Mouse (Mus musculus) kidney, adult 10 weeks (tissue): ENCODE measurements around the gene C2cd3. TPM values are rescaled to one million over a fixed set of nuclear protein-coding genes. Genes with fewer than 3 reads are reported as not detected.

ENCODE experiments used
- polyA plus RNA-seq: library from polyadenylated mRNA; stranded (reverse); fragments of 350-450 nt; fragmentation: Illumina TruSeq; extraction: RNeasy Lipid Tissue Mini Kit (QIAGEN cat#74804); gene quantifications from one replicate; pipeline ENCODE4 v1.2.3, GENCODE M21; 2014; ENCODE audit warnings: low read depth, low replicate concordance

C2cd3 gene
- 16.6 TPM for polyA plus RNA-seq

GRCm38 (mm10) chr7:100371495-100372451, at the start of gene C2cd3, which contains the start of gene Ppme1:
TSS of gene C2cd3 (plus strand) at chr7:100372233.
TSS of gene Ppme1 (minus strand) at chr7:100372307.

GRCm38 (mm10) chr7:100472777-100473176, 100.7 kb downstream of the C2cd3 start, which contains the start of gene Ucp3:
TSS of gene Ucp3 (plus strand) at chr7:100472990.

DNA sequence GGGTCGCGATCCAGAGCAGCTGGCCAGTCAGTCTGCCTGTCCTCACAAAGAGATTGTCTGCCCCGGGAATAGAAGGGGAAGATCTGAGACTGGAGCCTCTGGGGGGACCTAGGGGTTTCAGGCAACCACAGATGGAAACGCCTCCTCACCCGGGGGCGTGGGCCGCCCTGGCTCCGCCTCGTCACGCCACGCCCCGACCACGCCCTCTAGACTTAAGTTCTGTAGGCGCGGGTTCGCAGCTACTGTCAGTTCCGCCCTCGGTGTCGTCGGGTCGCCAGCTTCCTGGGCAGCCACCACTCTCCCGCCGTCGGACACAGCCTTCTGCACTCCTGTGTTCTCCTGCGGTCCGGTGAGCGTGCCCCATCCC, 121.1 kb downstream of the C2cd3 start, which contains the start of gene Ucp2:
Gene Ucp2 (plus strand): TSS at position 221 of the 367 bp plus-strand sequence.

GRCm38 (mm10) chr7:100514573-100514972, 142.5 kb downstream of the C2cd3 start, which contains the start of gene Dnajb13:
TSS of gene Dnajb13 (minus strand) at chr7:100514960.

Other genes starting within 250 kb of the C2cd3 start
- gene Lipt2, start 213.0 kb upstream of the C2cd3 start, polyA plus RNA-seq, result 6.1 TPM
- 1.8 TPM for gene Kcne3, start 195.7 kb upstream of the C2cd3 start, polyA plus RNA-seq
- gene Pgm2l1, start 144.8 kb upstream of the C2cd3 start, polyA plus RNA-seq, result 5.5 TPM
- not detected for gene P4ha3, start 86.7 kb upstream of the C2cd3 start, polyA plus RNA-seq
- 61.8 TPM for gene Ppme1, start 74 bp downstream of the C2cd3 start, polyA plus RNA-seq
- gene Ucp3, start 100.8 kb downstream of the C2cd3 start, polyA plus RNA-seq, result 0.16 TPM
- 7.8 TPM for gene Ucp2, start 121.1 kb downstream of the C2cd3 start, polyA plus RNA-seq
- gene Dnajb13, start 142.7 kb downstream of the C2cd3 start, polyA plus RNA-seq, result not detected
- 12.4 TPM for gene Coa4, start 164.8 kb downstream of the C2cd3 start, polyA plus RNA-seq
- 245 TPM for gene Rab6a, start 235.2 kb downstream of the C2cd3 start, polyA plus RNA-seq
- gene Mrpl48, start 236.1 kb downstream of the C2cd3 start, polyA plus RNA-seq, result 77.5 TPM